Mouse (Mus musculus) heart, embryonic 11.5 days (tissue): ENCODE results near the gene Sfmbt1. TPM values are rescaled to one million over a fixed set of nuclear protein-coding genes. Genes with fewer than 3 reads are reported as not detected.

Source experiments
- ATAC-seq: fragments of 200-750 bp; cut with Nextera tagmentation; replicated peaks from 2 replicates; pipeline ENCODE4 v1.8.0; 2017; ENCODE audit warnings: moderate library complexity; ENCODE audit not compliant: insufficient number of reproducible peaks, low FRiP score, low TSS enrichment
- H3K27ac ChIP-seq: fragments of 300-500 bp; sonication (generic); 2 replicates; pipeline ENCODE4 v1.5.1; 2014; ENCODE audit warnings: mild to moderate bottlenecking, low read depth, low read length
- H3K27me3 ChIP-seq: fragments of 300-500 bp; sonication (generic); 2 replicates; pipeline ENCODE4 v1.6.1; 2014; ENCODE audit warnings: mild to moderate bottlenecking, low read length, mixed read lengths; ENCODE audit not compliant: control insufficient read depth, insufficient read depth
- H3K36me3 ChIP-seq: fragments of 300-500 bp; sonication (generic); 2 replicates; pipeline ENCODE4 v1.6.1; 2014; ENCODE audit warnings: mild to moderate bottlenecking, low read length, moderate library complexity, mixed read lengths; ENCODE audit not compliant: control insufficient read depth, insufficient read depth
- H3K4me1 ChIP-seq: fragments of 300-500 bp; sonication (generic); 2 replicates; pipeline ENCODE4 v1.6.1; 2014; ENCODE audit warnings: low read length; ENCODE audit not compliant: control insufficient read depth, insufficient read depth
- H3K4me2 ChIP-seq: fragments of 300-500 bp; sonication (generic); 2 replicates; pipeline ENCODE4 v1.6.1; 2014; ENCODE audit warnings: mild to moderate bottlenecking, moderate library complexity
- H3K4me3 ChIP-seq: fragments of 300-500 bp; sonication (generic); 2 replicates; pipeline ENCODE4 v1.5.1; 2014; ENCODE audit warnings: low read depth, low read length
- H3K9ac ChIP-seq: fragments of 300-500 bp; sonication (generic); 2 replicates; pipeline ENCODE4 v1.6.1; 2014; ENCODE audit warnings: mild to moderate bottlenecking, low read depth, low read length, moderate library complexity
- H3K9me3 ChIP-seq: fragments of 300-500 bp; sonication (generic); replicated peaks from 2 replicates; pipeline ENCODE4 v1.6.1; 2016; ENCODE audit warnings: low read length; ENCODE audit not compliant: control insufficient read depth
- WGBS: fragments of 180-500 bp; shearing (Covaris S2); extraction: QIAGEN DNeasy Blood & Tissue Kit; methylation state at CpG from one replicate; pipeline ENCODE4 v1.1.7; 2014; ENCODE audit not compliant: insufficient replicate concordance; 5-methylcytosine and 5-hydroxymethylcytosine counted together
- polyA plus RNA-seq: library from polyadenylated mRNA; unstranded; fragments of >200 nt; fragmentation: Nextera tagmentation; extraction: Ambion mirVana; gene quantifications from 2 replicates; pipeline ENCODE4 v1.2.1, GENCODE M21; 2014

The Sfmbt1 gene
- polyA plus RNA-seq, 1 experiment from 2014 or later = 13.2 TPM

- 91% methylated on average over 1 of the region's 1 CpGs for WGBS
- Histone ChIP-seq H3K9ac (no peak overlapping the region), H3K4me3 (no peak overlapping the region), H3K9me3 (no peaks in the 10 kb centered on the region), H3K27ac (no peak overlapping the region), H3K4me1 (no peaks in the 10 kb centered on the region), H3K4me2 (no peak overlapping the region), H3K36me3 (no peaks in the 10 kb centered on the region), H3K27me3 (no peaks in the 10 kb centered on the region)
- ATAC-seq = no peak
These were observed 7.2 kb downstream of the Sfmbt1 start for GRCm38 (mm10) chr14:30721850-30722249.

- ATAC-seq = no peak
- H3K27ac ChIP-seq = no peak overlapping the region
- H3K9me3 ChIP-seq = no peaks in the 10 kb centered on the region
- H3K4me3 ChIP-seq = no peak overlapping the region
- 77% methylated on average over 5 of the region's 5 CpGs for WGBS
- H3K4me2 ChIP-seq = no peak overlapping the region
- no peaks in the 10 kb centered on the region for H3K4me1 ChIP-seq
- H3K27me3 ChIP-seq = no peaks in the 10 kb centered on the region
- no peak overlapping the region for H3K9ac ChIP-seq
- H3K36me3 ChIP-seq = no peaks in the 10 kb centered on the region
These were observed 7.8 kb downstream of the Sfmbt1 start for GRCm38 (mm10) chr14:30722406-30722805.

- 78% methylated on average over 3 of the region's 3 CpGs for WGBS
- no peak overlapping the region for H3K4me2 ChIP-seq
- no peak for ATAC-seq
- H3K9ac ChIP-seq = no peak overlapping the region
- no peaks in the 10 kb centered on the region for H3K9me3 ChIP-seq
- no peaks in the 10 kb centered on the region for H3K36me3 ChIP-seq
- H3K27me3 ChIP-seq = no peaks in the 10 kb centered on the region
- H3K4me3 ChIP-seq = no peak overlapping the region
- H3K27ac ChIP-seq = no peak overlapping the region
- H3K4me1 ChIP-seq = no peaks in the 10 kb centered on the region
These were observed 17.2 kb downstream of the Sfmbt1 start for GRCm38 (mm10) chr14:30731896-30732295.

- Histone ChIP-seq H3K4me3 (no peak overlapping the region), H3K4me1 (no peaks in the 10 kb centered on the region), H3K36me3 (no peaks in the 10 kb centered on the region), H3K9me3 (no peaks in the 10 kb centered on the region), H3K27me3 (no peaks in the 10 kb centered on the region), H3K4me2 (no peak overlapping the region), H3K27ac (no peak overlapping the region), H3K9ac (no peak overlapping the region)
- WGBS = 91% methylated on average over 5 of the region's 5 CpGs
- no peak for ATAC-seq
These were observed 20.0 kb downstream of the Sfmbt1 start for GRCm38 (mm10) chr14:30734665-30735064.

GRCm38 (mm10) chr14:30735810-30736209 is 21.2 kb downstream of the Sfmbt1 start:
- H3K27ac ChIP-seq = no peak overlapping the region
- H3K9ac ChIP-seq = no peak overlapping the region
- H3K9me3 ChIP-seq = no peaks in the 10 kb centered on the region
- no peaks in the 10 kb centered on the region for H3K27me3 ChIP-seq
- WGBS = 67% methylated on average over 3 of the region's 3 CpGs
- ATAC-seq = no peak
- no peaks in the 10 kb centered on the region for H3K36me3 ChIP-seq
- H3K4me2 ChIP-seq = no peak overlapping the region
- H3K4me3 ChIP-seq = no peak overlapping the region
- no peaks in the 10 kb centered on the region for H3K4me1 ChIP-seq

GRCm38 (mm10) chr14:30736413-30736812 is 21.8 kb downstream of the Sfmbt1 start:
- H3K36me3 ChIP-seq = no peaks in the 10 kb centered on the region

GRCm38 (mm10) chr14:30743891-30744290 is 29.2 kb downstream of the Sfmbt1 start:
- ATAC-seq = no peak
- Histone ChIP-seq H3K4me1 (no peaks in the 10 kb centered on the region), H3K9me3 (no peaks in the 10 kb centered on the region), H3K27me3 (no peaks in the 10 kb centered on the region), H3K36me3 (no peaks in the 10 kb centered on the region), H3K4me3 (no peak overlapping the region), H3K9ac (no peak overlapping the region), H3K27ac (no peak overlapping the region), H3K4me2 (no peak overlapping the region)
- 66% methylated on average over 3 of the region's 3 CpGs for WGBS

More at GRCm38 (mm10) chr14:30736413-30736812, 21.8 kb downstream of the Sfmbt1 start:
- no peak overlapping the region for H3K27ac ChIP-seq
- no peak overlapping the region for H3K4me2 ChIP-seq
- no peak overlapping the region for H3K9ac ChIP-seq
- H3K9me3 ChIP-seq = no peaks in the 10 kb centered on the region
- ATAC-seq = no peak
- WGBS = 88% methylated on average over 1 of the region's 1 CpGs
- no peaks in the 10 kb centered on the region for H3K4me1 ChIP-seq
- no peak overlapping the region for H3K4me3 ChIP-seq
- no peaks in the 10 kb centered on the region for H3K27me3 ChIP-seq

- no peak overlapping the region for H3K9ac ChIP-seq
- H3K4me1 ChIP-seq = no peaks in the 10 kb centered on the region
- H3K4me2 ChIP-seq = no peak overlapping the region
- ATAC-seq = no peak
- H3K27ac ChIP-seq = no peak overlapping the region
- H3K4me3 ChIP-seq = no peak overlapping the region
- H3K36me3 ChIP-seq = no peaks in the 10 kb centered on the region
- no peaks in the 10 kb centered on the region for H3K9me3 ChIP-seq
- WGBS = 91% methylated on average over 1 of the region's 1 CpGs
- no peaks in the 10 kb centered on the region for H3K27me3 ChIP-seq
These were observed 31.5 kb downstream of the Sfmbt1 start for GRCm38 (mm10) chr14:30746160-30746559.

- 76% methylated on average over 3 of the region's 3 CpGs for WGBS
- ATAC-seq = no peak
- Histone ChIP-seq H3K9me3 (no peaks in the 10 kb centered on the region), H3K27ac (no peak overlapping the region), H3K4me2 (no peak overlapping the region), H3K27me3 (no peaks in the 10 kb centered on the region), H3K9ac (no peak overlapping the region), H3K4me3 (no peak overlapping the region), H3K36me3 (no peaks in the 10 kb centered on the region), H3K4me1 (no peaks in the 10 kb centered on the region)
These were observed 42.6 kb downstream of the Sfmbt1 start for GRCm38 (mm10) chr14:30757239-30757638.
